Mouse (Mus musculus) kidney, postnatal 0 days (tissue): ENCODE data around the gene Calm2. TPM values are rescaled to one million over a fixed set of nuclear protein-coding genes. Genes with fewer than 3 reads are reported as not detected.

Experiments
- ATAC-seq: fragments of 200-750 bp; cut with Nextera tagmentation; replicated peaks from 2 replicates; pipeline ENCODE4 v1.8.0; 2017; ENCODE audit warnings: low read depth, moderate number of reproducible peaks, moderate TSS enrichment, moderate library complexity; ENCODE audit not compliant: low FRiP score
- DNase-seq: peaks from one replicate; pipeline ENCODE4 v3.0.0-alpha.2; 2016; ENCODE audit warnings: low spot score
- H3K27ac ChIP-seq: fragments of 300-500 bp; sonication (generic); 2 replicates; pipeline ENCODE4 v1.5.1; 2014; ENCODE audit warnings: mild to moderate bottlenecking
- H3K27me3 ChIP-seq: fragments of 300-500 bp; sonication (generic); 2 replicates; pipeline ENCODE4 v1.6.1; 2014; ENCODE audit warnings: low read length, mixed read lengths; ENCODE audit not compliant: insufficient read depth
- H3K36me3 ChIP-seq: fragments of 300-500 bp; sonication (generic); 2 replicates; pipeline ENCODE4 v1.6.1; 2014; ENCODE audit warnings: low read length, mixed read lengths; ENCODE audit not compliant: insufficient read depth
- H3K4me1 ChIP-seq: fragments of 300-500 bp; sonication (generic); replicated peaks from 2 replicates; pipeline ENCODE4 v1.6.1; 2014; ENCODE audit warnings: antibody characterized with exemption, low read length, mixed read lengths; ENCODE audit not compliant: insufficient read depth
- H3K4me2 ChIP-seq: fragments of 300-500 bp; sonication (generic); 2 replicates; pipeline ENCODE4 v1.6.1; 2014; ENCODE audit warnings: mild to moderate bottlenecking, low read length, moderate library complexity, mixed read lengths
- H3K4me3 ChIP-seq: fragments of 300-500 bp; sonication (generic); replicated peaks from 2 replicates; pipeline ENCODE4 v1.5.1; 2014; ENCODE audit warnings: low read depth, low read length
- H3K9ac ChIP-seq: fragments of 300-500 bp; sonication (generic); 2 replicates; pipeline ENCODE4 v1.6.1; 2014; ENCODE audit warnings: low read depth, low read length
- H3K9me3 ChIP-seq: fragments of 300-500 bp; sonication (generic); replicated peaks from 2 replicates; pipeline ENCODE4 v1.6.1; 2016; ENCODE audit warnings: low read length, inconsistent platforms, mixed read lengths
- CTCF ChIP-seq: IDR thresholded peaks from 2 replicates; pipeline ENCODE4 v1.5.1; 2016; ENCODE audit warnings: antibody characterized with exemption, low read depth, mild to moderate bottlenecking, moderate library complexity
- WGBS: fragments of 180-500 bp; shearing (Covaris S2); extraction: QIAGEN DNeasy Blood & Tissue Kit; methylation state at CpG from one replicate; pipeline ENCODE4 v1.1.7; 2014; 5-methylcytosine and 5-hydroxymethylcytosine counted together
- polyA plus RNA-seq: library from polyadenylated mRNA; unstranded; fragments of >200 nt; fragmentation: Nextera tagmentation; extraction: Ambion mirVana; gene quantifications from 2 replicates; pipeline ENCODE4 v1.2.1, GENCODE M21; 2015

The Calm2 gene
- polyA plus RNA-seq, 1 experiment from 2014 or later: 1,007 TPM

- no peak for ATAC-seq
- no peaks in the 10 kb centered on the region for H3K27me3 ChIP-seq
- no peak for TF ChIP-seq CTCF
Measured at GRCm38 (mm10) chr17:87454121-87454520, 7.4 kb upstream of the Calm2 start.

DNA sequence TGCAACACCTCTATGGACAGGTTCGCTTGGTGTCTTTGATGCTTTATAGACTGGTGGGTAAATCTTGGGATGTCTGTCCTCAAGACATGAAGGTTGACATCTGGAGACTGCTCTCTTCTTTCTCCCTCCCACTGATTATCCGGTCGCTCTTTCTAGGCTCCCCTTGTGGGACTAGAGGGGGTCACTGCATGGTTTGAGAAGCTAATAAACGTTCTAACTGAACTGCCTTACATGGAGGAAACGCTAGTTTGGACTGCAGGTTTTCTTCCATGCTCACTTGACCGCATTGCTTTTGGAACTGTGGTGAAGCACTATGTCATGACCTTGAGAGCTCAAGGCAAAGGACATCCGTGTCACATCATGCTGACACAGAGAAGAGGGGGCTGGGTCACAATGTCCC, 6.6 kb upstream of the Calm2 start:
- ATAC-seq (no peak), DNase-seq (no peak)
- 0 out of 2 replicates have a peak, but pooled peaks cover 4% of the 10 kb centered on the region for H3K4me1 ChIP-seq
- H3K9me3 ChIP-seq: no peaks in the 10 kb centered on the region
- WGBS: 78% methylated on average over 7 of the region's 7 CpGs
- H3K27me3 ChIP-seq: no peaks in the 10 kb centered on the region
- no peak overlapping the region for H3K27ac ChIP-seq
- no peak overlapping the region for H3K9ac ChIP-seq
- no peak overlapping the region for H3K4me3 ChIP-seq
- TF ChIP-seq CTCF: no peak
- no peaks in the 10 kb centered on the region for H3K36me3 ChIP-seq
- H3K4me2 ChIP-seq: no peak overlapping the region

More at GRCm38 (mm10) chr17:87454121-87454520, 7.4 kb upstream of the Calm2 start:
- Histone ChIP-seq H3K36me3 (no peaks in the 10 kb centered on the region), H3K4me3 (no peak overlapping the region), H3K4me2 (no peak overlapping the region), H3K27ac (no peak overlapping the region), H3K9me3 (no peaks in the 10 kb centered on the region), H3K4me1 (peaks cover 9% of the 10 kb centered on the region), H3K9ac (no peak overlapping the region)
- DNase-seq: no peak
- WGBS: 87% methylated on average over 3 of the region's 3 CpGs

DNA sequence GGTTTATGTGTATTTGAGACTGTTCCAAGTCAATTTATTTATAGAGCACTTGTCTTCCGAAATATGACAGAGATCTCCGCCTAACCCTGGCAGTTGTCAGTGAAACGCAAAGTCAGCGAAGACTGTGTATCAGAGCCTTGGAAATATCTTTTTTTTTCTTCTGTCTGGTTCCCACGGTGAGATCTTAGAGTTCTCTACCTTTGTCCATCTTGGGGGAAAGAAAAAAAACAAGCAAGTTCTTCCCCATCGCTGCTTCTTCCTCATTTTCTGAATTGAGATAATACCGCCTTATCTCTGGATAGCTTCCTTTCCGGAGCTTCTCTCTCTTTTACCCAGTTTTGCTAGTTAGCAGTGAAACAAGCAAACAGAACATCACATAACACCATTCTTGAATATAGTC, 2.1 kb upstream of the Calm2 start:
- Histone ChIP-seq H3K4me3 (no peak overlapping the region), H3K4me1 (peaks cover 11% of the 10 kb centered on the region), H3K36me3 (no peaks in the 10 kb centered on the region), H3K9ac (no peak overlapping the region), H3K27ac (no peak overlapping the region), H3K4me2 (no peak overlapping the region), H3K9me3 (no peaks in the 10 kb centered on the region), H3K27me3 (no peaks in the 10 kb centered on the region)
- DNase-seq (no peak), ATAC-seq (no peak)
- no peak for TF ChIP-seq CTCF
- 84% methylated on average over 8 of the region's 8 CpGs for WGBS

- no peaks in the 10 kb centered on the region for H3K36me3 ChIP-seq
- peaks cover 16% of the 10 kb centered on the region for H3K4me1 ChIP-seq
- ATAC-seq: no peak
- H3K4me3 ChIP-seq: no peak overlapping the region
- H3K4me2 ChIP-seq: no peak overlapping the region
- no peaks in the 10 kb centered on the region for H3K27me3 ChIP-seq
- H3K9me3 ChIP-seq: no peaks in the 10 kb centered on the region
- no peak overlapping the region for H3K9ac ChIP-seq
- no peak for DNase-seq
- no peak overlapping the region for H3K27ac ChIP-seq
- TF ChIP-seq CTCF: no peak
- 93% methylated on average over 9 of the region's 9 CpGs for WGBS
Measured at GRCm38 (mm10) chr17:87448339-87448738, 1.6 kb upstream of the Calm2 start.

DNA sequence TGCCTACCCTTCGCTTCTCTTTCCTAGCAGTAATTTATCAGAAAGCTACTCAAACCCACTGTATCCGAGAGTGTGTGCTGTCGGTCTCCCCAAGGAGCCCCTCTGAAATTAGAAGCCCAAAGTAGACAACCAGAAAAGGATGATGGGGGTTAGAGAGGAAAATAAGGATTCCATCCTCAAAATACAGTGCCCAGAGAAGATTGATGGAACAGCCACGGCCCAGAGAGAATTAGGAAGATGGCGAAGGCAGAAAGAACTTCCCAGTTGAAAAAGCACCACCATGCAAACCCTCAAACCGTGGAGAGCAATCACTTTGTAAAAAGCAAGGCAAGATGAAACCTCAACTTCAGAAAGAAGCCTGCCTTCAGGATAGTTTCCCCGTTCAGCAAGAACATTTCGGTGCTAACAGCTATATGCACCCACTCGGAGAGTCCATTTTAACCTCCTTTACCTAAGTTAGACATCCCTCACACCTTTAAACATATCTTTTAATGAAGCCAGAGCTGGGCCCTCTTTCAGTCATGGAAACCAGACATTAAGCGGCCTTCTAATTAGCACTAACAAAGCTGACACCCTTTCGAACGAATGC, 971 bp upstream of the Calm2 start:
- Histone ChIP-seq H3K36me3 (no peaks in the 10 kb centered on the region), H3K27ac (peak overlapping the region; percentile 94; the same call in 1 of the 2 replicates), H3K27me3 (no peaks in the 10 kb centered on the region), H3K4me3 (peak overlapping the region; percentile 78), H3K4me1 (peaks cover 20% of the 10 kb centered on the region), H3K9ac (peak overlapping the region; percentile 98; the same call in 1 of the 2 replicates), H3K9me3 (no peaks in the 10 kb centered on the region), H3K4me2 (peak overlapping the region; percentile 76)
- no peak for ATAC-seq
- TF ChIP-seq CTCF: no peak
- DNase-seq: no peak
- 50% methylated on average over 12 of the region's 12 CpGs for WGBS

DNA sequence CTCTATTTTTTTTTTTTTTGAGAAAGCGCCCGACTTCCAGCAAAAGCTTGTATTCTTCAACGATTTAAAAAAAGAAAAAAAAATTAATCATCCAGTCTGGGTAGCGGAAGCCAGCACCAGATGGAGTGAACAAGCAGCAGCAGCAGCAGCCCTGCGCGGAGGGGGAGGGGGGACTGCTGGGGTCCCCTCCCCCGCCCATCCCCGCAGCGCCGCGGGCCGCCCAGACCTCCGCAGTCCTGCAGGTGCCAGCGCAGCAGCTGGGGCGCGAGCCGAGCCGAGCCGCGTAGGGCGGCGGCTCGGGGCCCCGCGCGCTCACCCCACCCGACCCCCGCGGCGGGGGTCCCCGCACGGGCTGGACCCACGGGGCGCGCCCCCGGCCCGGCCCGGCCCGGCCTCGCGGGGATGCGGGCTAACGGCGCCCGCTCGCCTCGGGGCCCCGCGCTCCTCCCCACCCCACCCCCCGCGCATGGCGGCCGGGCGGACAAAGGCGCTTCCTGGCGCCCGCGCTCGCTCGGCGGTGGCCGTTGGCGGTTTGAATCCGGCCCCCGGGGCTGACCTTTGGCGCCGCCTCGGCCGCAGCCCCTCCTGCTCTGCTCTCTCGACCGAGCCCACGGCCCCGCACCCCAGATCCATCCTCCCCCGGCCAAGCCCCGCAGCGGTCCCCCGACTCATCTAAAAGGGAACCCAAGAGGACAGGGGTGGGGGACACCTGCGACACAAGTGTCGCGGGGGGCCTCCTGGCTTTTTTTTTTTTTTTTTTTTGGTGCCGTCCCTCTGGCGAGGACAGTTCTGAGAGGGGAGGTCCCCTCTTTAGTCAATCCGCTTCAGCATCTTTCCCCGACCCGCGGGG, 593 bp downstream of the Calm2 start:
- H3K36me3 ChIP-seq: no peaks in the 10 kb centered on the region
- H3K4me1 ChIP-seq: peaks cover 20% of the 10 kb centered on the region
- H3K4me3 ChIP-seq: peak overlapping the region; percentile 78
- H3K27me3 ChIP-seq: no peaks in the 10 kb centered on the region
- WGBS: under 1% methylated on average over 57 of the region's 86 CpGs
- no peak for TF ChIP-seq CTCF
- DNase-seq (peak; percentile 81), ATAC-seq (peak; percentile 76)
- H3K27ac ChIP-seq: peak overlapping the region; percentile 94
- H3K9ac ChIP-seq: peak overlapping the region; percentile 98
- H3K9me3 ChIP-seq: no peaks in the 10 kb centered on the region
- H3K4me2 ChIP-seq: peak overlapping the region; percentile 76
